Mouse (Mus musculus) embryo, embryonic 11.5 days (tissue): ENCODE data around the gene Tmem19.

Experiments used
- DNase-seq: peaks from one replicate; pipeline ENCODE4 v3.0.0-alpha.2; 2012; ENCODE audit warnings: low read depth, low spot score

Tmem19 gene

DNA sequence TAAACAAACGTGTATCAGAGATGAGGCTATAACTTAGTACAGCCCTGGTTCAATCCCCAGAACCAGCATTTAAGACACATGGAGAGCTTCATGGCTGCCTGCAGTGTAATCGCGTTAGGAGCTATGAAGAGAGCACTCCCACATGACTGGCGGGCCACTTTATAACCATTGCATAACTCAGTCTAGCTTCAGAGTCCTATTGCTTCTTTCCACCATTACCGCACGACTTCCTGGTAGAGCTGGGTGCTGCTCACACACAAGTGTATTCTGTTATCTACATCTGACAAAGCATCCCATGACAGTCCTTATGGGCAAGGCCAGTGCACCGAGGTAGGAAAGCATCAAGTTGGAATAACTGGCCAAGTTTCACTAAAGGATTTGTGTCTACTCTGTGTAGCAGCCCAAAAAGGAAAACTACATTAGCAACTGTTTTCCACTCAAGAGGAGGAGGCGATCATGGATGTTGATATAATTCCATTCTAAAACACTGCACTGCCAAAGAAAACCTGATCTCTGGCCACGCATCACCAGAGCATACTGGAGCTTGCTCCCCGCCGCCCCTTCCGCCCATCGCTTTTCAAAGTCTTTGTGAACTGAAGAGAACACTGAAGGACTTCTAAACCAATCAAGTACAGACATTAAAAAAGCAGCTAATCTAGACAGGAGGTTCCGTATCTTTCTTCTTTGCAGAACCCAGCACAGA lies 50.9 kb downstream of the Tmem19 start:
- no peak for DNase-seq

DNA sequence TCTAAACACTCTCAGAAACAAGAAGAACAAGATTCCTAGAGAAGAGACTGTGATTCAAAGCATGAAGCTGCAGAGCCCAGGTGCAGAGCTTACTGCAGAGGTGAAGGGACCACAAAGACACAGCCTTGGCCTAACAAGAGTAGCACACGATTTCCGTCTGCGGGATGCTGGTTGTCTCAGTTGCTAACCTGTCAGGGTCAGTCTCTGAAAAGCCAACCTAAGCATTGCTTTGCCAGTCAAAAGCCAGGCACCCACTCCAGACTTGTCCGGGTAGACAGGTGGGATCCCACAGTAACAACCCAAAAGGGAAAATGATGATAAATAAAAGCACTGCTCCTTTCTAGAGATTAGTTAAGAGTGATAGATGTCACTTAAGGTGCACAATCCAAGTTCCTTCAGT lies 53.1 kb downstream of the Tmem19 start:
- DNase-seq = no peak

DNA sequence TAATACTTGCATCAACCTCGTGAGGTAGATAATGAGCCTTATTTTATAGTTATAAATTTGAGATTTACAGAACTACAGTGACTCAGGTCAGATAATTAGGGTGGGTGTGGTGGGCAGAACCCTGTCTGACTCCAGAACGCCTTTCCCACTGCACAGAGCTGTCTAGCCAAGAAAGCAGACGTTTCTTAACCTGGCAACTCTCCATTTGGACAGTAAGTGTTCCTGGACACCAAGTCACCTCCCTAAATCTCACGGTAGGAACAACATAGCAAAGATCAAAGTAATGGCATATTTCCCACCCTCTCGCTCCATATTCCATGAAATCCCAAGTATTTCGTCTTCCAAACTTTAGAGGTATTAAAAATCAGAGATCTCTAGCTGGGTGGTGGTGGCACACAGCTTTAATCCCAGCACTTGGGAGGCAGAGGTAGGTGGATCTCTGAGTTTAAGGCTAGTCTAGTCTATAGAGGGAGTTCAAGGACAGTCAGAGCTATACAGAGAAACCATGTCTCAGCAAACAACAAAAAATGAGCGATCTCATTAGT lies 54.9 kb downstream of the Tmem19 start:
- DNase-seq = no peak

DNA sequence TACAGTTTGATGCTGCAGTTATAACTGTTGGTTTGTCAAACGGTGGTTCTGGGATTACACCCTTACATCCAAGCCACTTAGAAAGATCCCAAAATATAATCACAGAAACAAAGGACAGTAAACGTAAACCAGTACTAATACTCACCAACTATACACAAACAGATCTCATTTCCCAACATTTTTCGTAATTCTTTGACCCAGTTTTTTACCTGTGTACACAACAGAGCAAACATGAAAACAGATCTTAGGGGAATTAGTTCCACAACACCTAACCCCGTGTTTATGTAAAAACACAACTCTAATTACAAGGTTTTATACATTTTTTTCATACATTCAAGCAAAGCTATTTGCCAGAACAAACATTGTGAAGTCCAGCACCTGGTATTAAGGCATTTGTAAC lies 63.6 kb downstream of the Tmem19 start:
- no peak for DNase-seq

DNA sequence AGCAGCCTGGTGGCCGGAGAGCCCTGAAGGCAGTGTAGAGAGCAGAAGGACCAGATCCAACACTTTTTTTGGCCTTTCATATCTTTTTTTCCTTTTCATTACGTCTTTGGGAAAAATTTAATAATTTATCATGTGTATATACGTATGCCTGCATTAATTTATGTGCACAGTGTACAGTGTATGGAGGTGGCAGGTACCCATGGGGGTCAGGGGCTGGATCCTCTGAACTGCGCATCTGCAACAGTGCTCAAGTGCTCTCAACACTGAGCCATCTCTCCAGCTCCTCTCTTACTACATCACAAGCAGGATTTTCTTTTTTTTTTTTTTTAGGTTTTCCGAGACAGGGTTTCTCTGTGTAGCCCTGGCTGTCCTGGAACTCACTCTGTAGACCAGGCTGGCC lies 64.7 kb downstream of the Tmem19 start:
- DNase-seq = no peak

DNA sequence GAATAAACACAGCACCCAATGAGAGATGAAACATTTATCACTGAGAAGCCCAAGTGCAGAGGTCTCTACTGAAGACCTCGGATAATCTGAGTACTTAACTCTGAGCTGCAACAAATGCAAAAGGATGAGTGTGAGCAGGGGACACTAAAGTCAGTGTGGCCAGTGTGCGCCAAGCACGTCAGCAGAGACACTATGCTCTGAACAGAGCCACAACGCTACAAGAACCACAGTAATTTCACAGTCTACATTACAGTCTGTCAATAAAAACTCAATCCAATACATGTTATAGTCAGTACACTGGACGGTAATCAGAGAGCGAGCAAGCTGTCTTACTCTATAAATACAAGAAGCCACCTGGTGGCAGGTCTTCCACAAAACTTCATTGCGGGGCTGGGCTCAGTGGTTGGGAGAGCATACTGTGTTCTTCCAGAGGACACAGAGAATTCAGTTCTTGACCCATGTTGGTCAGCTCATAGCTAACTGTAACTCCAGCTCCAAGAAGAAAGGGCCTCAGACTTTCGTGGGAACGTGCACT lies 65.8 kb downstream of the Tmem19 start:
- no peak for DNase-seq

DNA sequence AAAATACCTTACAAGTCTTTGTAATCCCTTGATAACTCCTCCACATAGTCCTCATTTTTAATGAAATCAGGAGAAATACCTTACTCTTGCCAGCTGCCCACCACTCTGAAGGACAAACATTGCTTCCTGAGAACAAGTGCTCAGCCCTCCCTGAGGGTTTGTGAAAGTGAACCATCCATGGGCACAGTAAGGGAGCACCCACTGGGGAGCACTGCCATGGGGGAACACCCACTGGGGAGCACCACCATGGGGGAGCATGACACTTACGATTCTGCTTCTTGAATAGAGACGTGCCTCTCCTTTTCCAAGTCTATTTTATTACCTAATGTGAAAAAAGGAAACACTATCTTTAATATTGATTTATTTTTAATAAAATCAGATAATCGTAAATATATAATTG lies 67.1 kb downstream of the Tmem19 start:
- no peak for DNase-seq

DNA sequence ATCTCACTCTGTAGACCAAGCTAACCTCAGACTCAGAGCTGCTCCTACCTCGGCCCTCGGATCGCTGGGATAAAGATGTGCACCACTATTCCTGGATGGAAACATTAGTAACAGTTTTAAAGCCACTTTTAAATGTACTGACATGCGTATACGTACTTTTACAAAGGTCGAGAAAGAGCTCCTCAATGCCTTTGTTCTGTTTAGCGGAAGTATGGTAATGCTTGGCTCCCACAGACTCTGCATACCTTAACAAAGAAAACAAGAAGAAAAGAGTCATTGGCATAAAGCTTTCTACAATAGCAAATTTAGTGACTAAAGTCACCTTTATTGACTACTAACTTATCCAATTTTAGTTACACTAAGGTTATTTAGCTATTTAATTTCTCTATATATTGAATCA lies 67.6 kb downstream of the Tmem19 start:
- no peak for DNase-seq

DNA sequence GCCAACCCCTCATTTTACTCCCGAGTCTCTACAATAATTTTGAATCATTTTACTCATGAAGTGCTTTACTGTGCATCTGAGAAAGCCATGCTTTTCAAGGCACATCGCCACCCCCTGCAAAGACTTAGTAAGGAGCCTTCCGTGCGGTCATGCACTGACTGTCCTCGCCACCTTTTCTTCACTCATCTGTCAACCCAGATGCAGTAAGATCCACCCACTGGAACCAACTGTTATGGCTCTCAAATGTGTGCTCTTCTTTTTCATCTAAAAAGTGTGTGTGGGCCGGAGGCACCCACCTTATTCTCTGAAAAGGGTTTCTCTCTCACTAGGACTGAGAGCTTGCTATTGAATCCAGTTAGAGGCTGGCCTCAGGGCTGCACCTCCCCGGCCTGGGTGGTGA lies 68.4 kb downstream of the Tmem19 start:
- DNase-seq = no peak

DNA sequence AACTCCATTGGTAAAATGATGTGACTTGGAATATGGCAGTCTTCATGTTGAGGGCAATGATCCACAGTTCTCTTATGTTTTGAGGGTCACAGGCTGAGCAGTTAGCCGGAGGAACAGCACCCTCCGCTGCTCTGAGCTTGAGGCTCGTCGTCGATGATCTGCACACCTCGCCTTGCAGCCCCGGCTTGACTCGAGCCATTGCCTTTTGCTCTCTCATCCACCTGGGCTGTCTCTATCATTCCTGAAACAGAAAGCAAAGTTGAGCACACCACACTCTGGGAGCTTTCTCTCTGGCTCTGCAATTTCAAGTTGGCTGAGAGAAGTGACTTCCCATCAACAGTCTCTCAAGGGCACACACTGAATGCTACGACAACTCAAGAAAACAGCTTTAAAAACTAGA lies 71.6 kb downstream of the Tmem19 start:
- DNase-seq = no peak
